Mouse (Mus musculus): ENCODE measurements around the gene Kdr.

DNA sequence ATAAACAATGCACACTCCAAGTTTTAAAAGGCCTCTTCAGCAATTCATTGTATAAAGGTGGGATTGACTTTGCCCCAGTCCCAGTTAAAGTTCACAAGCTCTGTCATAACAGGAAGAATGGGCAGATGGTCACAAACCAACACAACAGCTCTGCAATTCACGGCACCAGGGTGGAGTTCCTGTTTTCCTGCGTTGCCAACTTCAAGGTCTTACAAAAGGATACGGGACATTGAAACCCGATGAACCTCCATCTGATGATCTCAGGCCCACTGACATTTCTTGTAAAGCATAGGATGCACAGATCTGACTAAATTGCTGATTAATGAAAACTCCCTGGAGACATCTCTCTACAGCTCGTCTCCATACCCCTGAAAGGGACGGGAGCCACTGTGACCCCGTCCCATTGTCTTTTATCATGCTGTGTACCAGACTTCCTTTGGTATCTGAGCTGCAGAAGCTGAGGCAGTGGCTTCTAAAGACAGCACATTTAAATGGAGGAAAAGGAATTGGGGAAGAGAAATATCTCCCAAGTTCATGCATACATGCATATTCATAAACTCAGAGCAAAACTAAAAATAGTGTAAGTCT, 3.6 kb downstream of the Kdr start:
- TF ChIP-seq CTCF (conservative IDR thresholded peaks at IDR 0.05; ENCODE audit: insufficient read depth, insufficient read length, low read depth, low read length), result no peak
- TF ChIP-seq POLR2A (IDR thresholded peaks at IDR 0.05; ENCODE audit: low read depth, low read length), result no peak

All from kidney, adult 2 months (tissue).